Mouse (Mus musculus) megakaryocyte, embryonic 14.5 days (primary cell): Measurements from ENCODE around the gene Rere.

Source experiments
- FLI1 ChIP-seq: IDR thresholded peaks from 2 replicates; pipeline ENCODE4 v1.6.1; 2012; ENCODE audit warnings: low read length, inconsistent platforms, mixed read lengths
- GATA1 ChIP-seq: IDR thresholded peaks from 3 replicates; pipeline ENCODE4 v1.6.1; 2012; ENCODE audit warnings: mixed read lengths, low read length, inconsistent platforms, borderline replicate concordance

GRCm38 (mm10) chr4:150452155-150452847 is 170.9 kb downstream of the Rere start:
- TF ChIP-seq GATA1 (no peak), FLI1 (no peak)
